Mouse (Mus musculus): Measurements from ENCODE around the gene Dock7. TPM values are rescaled to one million over a fixed set of nuclear protein-coding genes. Genes with fewer than 3 reads are reported as not detected.

The Dock7 gene
- total RNA-seq, 1 experiment from 2014 or later = 39.6 TPM

DNA sequence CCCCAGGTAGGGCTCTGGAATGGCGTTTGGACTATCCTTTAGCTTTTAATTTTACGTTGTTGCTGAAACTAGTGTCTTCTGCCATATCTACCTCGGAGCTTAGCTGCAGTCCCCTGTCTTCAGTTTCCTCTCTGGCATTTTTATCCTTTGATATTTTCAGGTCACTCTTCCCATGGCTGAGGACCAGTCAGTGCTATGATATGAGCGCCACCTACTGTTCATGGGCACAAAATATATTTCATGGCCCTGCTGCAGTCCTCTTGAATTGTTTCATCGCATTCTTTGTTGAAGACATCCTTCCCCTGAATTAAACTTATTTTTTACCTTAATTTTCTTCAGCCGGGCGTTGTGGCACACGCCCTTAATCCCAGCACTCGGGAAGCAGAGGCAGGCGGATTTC is 233.6 kb downstream of the Dock7 start:
- DNase-seq = peak; percentile 57

Other genes with a start within 250 kb of the Dock7 start
- gene Usp1, start 197.1 kb downstream of the Dock7 start, total RNA-seq (2021) = 40.8 and 43.5 TPM in 2 replicates
- 5.0 and 73.0 TPM in 2 replicates for gene Angptl3, start 90.0 kb downstream of the Dock7 start, total RNA-seq (2021)
- 13.8 and 14.0 TPM in 2 replicates for gene Atg4c, start 73.0 kb upstream of the Dock7 start, total RNA-seq (2021)
- 0.53 TPM in 1 of 2 replicates, not detected in the other for gene Gm12689, start 175.0 kb upstream of the Dock7 start, total RNA-seq (2021)

Measured in adrenal gland, postnatal 14 days (tissue).